Mouse (Mus musculus): ENCODE data around the gene Pcbp3. TPM values are rescaled to one million over a fixed set of nuclear protein-coding genes. Genes with fewer than 3 reads are reported as not detected.

Pcbp3 gene
- polyA plus RNA-seq, 1 experiment from 2014 or later, result 34.9 TPM

DNA sequence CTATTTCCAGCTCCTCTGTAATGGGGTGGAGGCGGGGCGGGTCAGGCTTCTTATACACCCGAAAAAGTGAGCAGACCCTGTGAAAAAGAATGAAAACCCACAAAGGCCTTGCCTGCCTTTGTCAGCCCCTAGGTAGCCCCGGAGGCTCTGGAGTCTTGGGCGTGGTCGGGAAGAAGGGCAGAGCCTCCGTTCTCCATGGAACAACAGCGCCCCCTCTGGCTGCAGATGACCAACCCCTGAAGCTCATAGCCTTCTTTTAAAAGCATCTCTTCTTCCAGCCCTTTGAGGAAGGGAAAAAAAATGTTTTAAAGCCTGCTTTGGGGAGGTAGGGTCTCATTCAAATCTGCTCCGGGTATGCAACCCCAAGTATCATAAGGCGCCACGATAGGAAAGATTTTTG, 233.3 kb downstream of the Pcbp3 start:
- H3K4me2 ChIP-seq (ENCODE audit: low read depth, low read length), result no peak overlapping the region
- 16% methylated on average over 11 of the region's 11 CpGs for WGBS
- H3K9me3 ChIP-seq (ENCODE audit: control insufficient read depth, low read length), result no peaks in the 10 kb centered on the region
- peaks cover 19% of the 10 kb centered on the region for H3K4me1 ChIP-seq (replicated peaks; ENCODE audit: control insufficient read depth, insufficient read depth, low read length)
- no peaks in the 10 kb centered on the region for H3K36me3 ChIP-seq (ENCODE audit: control insufficient read depth, insufficient read depth, low read length)
- no peaks in the 10 kb centered on the region for H3K27me3 ChIP-seq (ENCODE audit: control insufficient read depth, insufficient read depth, low read depth, low read length)
- 0 out of 2 replicates have a peak overlapping the region, but pooled peaks have one; percentile 25 for H3K9ac ChIP-seq (ENCODE audit: low read length)
- peak overlapping the region; percentile 4; the same call in 1 of the 2 replicates for H3K27ac ChIP-seq (ENCODE audit: low read length)
- no peak for ATAC-seq (ENCODE audit: low read depth)
- H3K4me3 ChIP-seq (ENCODE audit: low read length), result no peak overlapping the region

DNA sequence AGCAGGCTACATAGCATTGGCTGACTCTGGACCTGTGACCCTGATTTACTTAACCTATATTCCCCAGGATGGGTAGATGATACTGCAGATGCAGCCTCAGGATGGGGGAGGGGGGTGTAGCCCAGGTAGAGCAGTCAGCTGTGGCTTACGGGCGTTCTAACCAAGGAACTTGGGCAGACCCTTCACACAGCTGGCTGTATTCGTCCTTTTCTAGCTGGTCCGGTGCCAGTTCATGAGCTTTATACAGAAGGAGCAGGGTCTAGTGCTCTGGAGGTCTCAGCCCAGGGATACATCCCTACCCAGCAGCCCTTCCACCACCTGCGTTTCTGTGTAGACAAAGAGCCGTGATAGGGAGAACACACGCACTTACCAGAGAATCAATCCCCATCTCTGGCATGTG, 234.4 kb downstream of the Pcbp3 start:
- Histone ChIP-seq H3K4me2 (ENCODE audit: low read depth, low read length) (no peak overlapping the region), H3K27ac (ENCODE audit: low read length) (peak overlapping the region; percentile 4)

DNA sequence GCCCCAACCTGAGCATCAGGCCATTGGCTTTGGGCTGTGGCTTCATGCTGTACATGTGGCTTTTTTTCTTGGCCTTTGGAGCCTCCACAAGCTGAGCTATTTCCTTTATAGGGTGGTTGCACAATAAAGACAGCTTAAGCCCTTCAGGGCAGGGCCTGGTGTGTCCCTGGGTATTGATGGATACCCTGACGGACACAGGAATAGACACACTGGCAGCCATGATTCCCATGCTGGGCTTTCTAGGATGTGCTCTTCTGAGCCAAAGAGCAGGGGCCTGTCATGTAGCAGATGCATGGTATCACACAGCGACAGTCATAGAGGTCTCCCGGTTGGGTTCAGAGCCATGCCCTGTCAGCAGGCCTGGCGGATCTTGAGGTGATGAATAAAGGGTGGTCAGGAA, 234.8 kb downstream of the Pcbp3 start:
- ATAC-seq (ENCODE audit: low read depth), result peak; percentile 29; the same call in 1 of the 2 replicates
- Histone ChIP-seq H3K4me2 (ENCODE audit: low read depth, low read length) (no peak overlapping the region), H3K27me3 (ENCODE audit: control insufficient read depth, insufficient read depth, low read depth, low read length) (no peaks in the 10 kb centered on the region), H3K4me3 (ENCODE audit: low read length) (no peak overlapping the region), H3K9me3 (ENCODE audit: control insufficient read depth, low read length) (no peaks in the 10 kb centered on the region), H3K36me3 (ENCODE audit: control insufficient read depth, insufficient read depth, low read length) (peaks cover 6% of the 10 kb centered on the region), H3K4me1 (replicated peaks; ENCODE audit: control insufficient read depth, insufficient read depth, low read length) (peaks cover 7% of the 10 kb centered on the region; the same call in 1 of the 2 replicates), H3K27ac (ENCODE audit: low read length) (peak overlapping the region; percentile 74), H3K9ac (ENCODE audit: low read length) (no peak overlapping the region)
- 73% methylated on average over 4 of the region's 4 CpGs for WGBS

More for the DNA sequence above, 234.4 kb downstream of the Pcbp3 start:
- H3K9me3 ChIP-seq (ENCODE audit: control insufficient read depth, low read length), result no peaks in the 10 kb centered on the region
- H3K9ac ChIP-seq (ENCODE audit: low read length), result no peak overlapping the region
- H3K4me3 ChIP-seq (ENCODE audit: low read length), result no peak overlapping the region
- H3K27me3 ChIP-seq (ENCODE audit: control insufficient read depth, insufficient read depth, low read depth, low read length), result no peaks in the 10 kb centered on the region
- peaks cover 6% of the 10 kb centered on the region; the same call in 1 of the 2 replicates for H3K36me3 ChIP-seq (ENCODE audit: control insufficient read depth, insufficient read depth, low read length)
- peaks cover 9% of the 10 kb centered on the region for H3K4me1 ChIP-seq (replicated peaks; ENCODE audit: control insufficient read depth, insufficient read depth, low read length)
- WGBS, result 75% methylated on average over 7 of the region's 7 CpGs
- no peak for ATAC-seq (ENCODE audit: low read depth)

DNA sequence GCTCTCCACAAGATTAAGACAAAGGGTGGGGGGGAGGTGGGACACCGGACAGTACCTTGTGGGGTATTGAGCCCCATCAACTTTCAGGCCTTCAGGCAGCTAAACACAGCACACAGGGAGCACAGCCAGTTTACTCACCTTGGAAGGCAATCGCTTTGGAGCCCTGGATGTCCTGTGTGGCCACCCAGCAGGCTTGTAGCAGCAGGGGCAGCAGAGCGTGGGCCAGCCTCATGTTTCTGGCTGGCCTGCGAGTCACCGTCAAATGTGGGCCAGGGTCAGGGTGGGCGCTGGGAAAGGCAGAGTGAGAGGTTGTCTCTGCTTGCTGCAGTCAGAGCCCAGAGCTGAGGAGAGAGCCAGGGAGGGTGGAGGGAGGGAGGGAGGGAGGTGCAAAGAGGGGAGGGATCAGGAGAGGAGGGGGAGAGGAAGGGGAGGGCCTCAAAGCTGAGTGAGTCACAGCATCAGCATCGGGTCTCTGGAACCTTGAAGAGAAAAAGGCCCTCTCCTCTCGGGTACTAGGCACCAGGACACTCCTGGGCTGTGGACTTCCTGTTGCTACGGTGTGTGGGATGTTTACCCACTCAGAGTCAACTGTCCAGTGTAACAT, 235.9 kb downstream of the Pcbp3 start, which contains the start of gene Col6a1:
Gene Col6a1, minus strand, starts transcription at position 487 of the 604 bp plus-strand sequence.
- H3K36me3 ChIP-seq (ENCODE audit: control insufficient read depth, insufficient read depth, low read length), result peaks cover 15% of the 10 kb centered on the region
- peak within 1 kb of the TSS; percentile 87 for H3K27ac ChIP-seq (ENCODE audit: low read length)
- peak; percentile 76 for ATAC-seq (ENCODE audit: low read depth)
- H3K27me3 ChIP-seq (ENCODE audit: control insufficient read depth, insufficient read depth, low read depth, low read length), result no peaks in the 10 kb centered on the region
- WGBS, result 17% methylated on average over 9 of the region's 9 CpGs
- peak within 1 kb of the TSS; percentile 80 for H3K4me2 ChIP-seq (ENCODE audit: low read depth, low read length)
- H3K9ac ChIP-seq (ENCODE audit: low read length), result peak within 1 kb of the TSS; percentile 80
- peaks cover 7% of the 10 kb centered on the region; the same call in 1 of the 2 replicates for H3K4me1 ChIP-seq (replicated peaks; ENCODE audit: control insufficient read depth, insufficient read depth, low read length)
- H3K4me3 ChIP-seq (ENCODE audit: low read length), result peak within 1 kb of the TSS; percentile 59
- H3K9me3 ChIP-seq (ENCODE audit: control insufficient read depth, low read length), result no peaks in the 10 kb centered on the region

DNA sequence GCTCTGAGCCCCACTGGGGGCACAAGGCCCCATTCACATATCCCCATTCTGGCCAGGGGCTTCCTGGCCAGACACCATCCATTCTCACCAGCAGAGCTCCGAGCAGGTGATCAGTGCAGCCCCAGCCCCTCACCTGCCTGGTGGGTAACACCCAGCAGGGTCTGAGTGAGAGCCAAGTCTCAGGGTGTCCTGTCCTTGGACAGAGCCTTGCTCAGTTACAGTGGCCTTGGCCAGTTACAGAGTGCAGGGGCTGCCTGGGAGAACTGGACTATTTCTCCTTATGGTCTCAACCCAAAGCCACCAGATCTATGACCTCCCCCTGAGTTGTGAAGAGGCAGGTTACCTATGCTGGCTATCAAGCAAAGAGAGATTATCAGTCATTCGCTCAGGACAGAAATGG, 236.6 kb downstream of the Pcbp3 start:
- H3K4me3 ChIP-seq (ENCODE audit: low read length), result peak overlapping the region; percentile 59
- H3K9me3 ChIP-seq (ENCODE audit: control insufficient read depth, low read length), result no peaks in the 10 kb centered on the region
- H3K4me1 ChIP-seq (replicated peaks; ENCODE audit: control insufficient read depth, insufficient read depth, low read length), result peaks cover 7% of the 10 kb centered on the region; the same call in 1 of the 2 replicates
- peaks cover 15% of the 10 kb centered on the region for H3K36me3 ChIP-seq (ENCODE audit: control insufficient read depth, insufficient read depth, low read length)
- peak overlapping the region; percentile 87 for H3K27ac ChIP-seq (ENCODE audit: low read length)
- no peak for ATAC-seq (ENCODE audit: low read depth)
- H3K4me2 ChIP-seq (ENCODE audit: low read depth, low read length), result peak overlapping the region; percentile 80
- H3K9ac ChIP-seq (ENCODE audit: low read length), result peak overlapping the region; percentile 80
- 74% methylated on average over 2 of the region's 2 CpGs for WGBS
- H3K27me3 ChIP-seq (ENCODE audit: control insufficient read depth, insufficient read depth, low read depth, low read length), result no peaks in the 10 kb centered on the region

DNA sequence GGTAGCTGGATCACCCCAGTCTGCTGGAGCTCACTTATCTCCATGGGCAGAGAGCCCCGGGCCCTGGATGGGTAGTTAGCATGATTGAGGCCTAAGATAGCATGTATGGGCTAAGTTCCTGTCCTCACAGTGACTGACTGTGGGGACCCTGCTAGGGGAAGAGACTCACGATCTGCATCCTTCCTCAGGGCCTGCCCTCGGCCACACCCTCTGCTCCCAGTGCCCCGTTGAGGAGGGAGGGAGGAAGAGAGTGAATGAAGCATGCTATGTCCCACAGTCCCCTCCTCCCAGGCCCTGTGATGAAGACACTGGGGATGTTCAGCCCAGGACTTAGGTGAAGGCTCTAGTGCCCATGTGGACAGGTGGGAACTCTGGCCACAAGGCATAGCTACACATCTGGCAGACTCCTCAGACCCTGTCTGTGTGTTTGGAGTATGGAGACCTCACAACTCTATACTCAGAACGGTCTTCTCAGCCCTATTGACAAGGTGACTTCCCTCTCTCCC, 237.4 kb downstream of the Pcbp3 start:
- Histone ChIP-seq H3K4me1 (replicated peaks; ENCODE audit: control insufficient read depth, insufficient read depth, low read length) (peaks cover 7% of the 10 kb centered on the region; the same call in 1 of the 2 replicates), H3K9ac (ENCODE audit: low read length) (peak overlapping the region; percentile 80)
- 31% methylated on average over 5 of the region's 5 CpGs for WGBS

DNA sequence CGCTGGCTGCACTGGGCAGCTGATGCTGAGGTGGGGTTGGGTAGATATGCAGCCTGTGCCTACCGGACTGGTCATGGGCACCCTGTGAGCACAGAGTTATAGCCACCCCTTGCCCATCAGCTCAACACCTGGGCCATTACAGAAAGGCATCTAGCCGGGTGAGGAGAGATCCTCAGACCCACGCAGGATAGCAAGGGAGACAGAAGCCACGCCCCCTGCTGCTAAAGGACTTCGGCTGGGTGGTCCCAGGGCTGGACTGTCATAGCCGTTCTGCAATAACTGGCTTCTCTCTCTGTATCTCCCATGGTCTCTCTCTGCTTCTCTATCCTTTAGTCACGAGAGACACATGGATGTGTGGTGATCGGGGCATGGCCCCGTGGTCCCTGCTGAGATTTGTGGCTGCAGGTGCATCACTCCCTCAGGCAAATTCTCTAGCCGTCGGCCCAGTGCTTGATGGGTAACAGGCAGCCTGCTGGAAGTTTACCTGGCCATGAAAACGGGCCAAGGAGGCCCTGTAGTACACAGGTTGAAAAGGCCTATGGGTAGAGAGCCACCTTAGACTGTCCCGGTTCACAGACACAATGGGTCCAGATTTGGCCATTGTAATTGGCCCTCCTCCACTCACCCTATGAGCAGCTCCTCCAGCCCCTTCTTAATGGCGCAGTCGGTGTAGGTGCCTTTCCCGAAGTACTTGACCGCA, 238.8 kb downstream of the Pcbp3 start:
- no peak for ATAC-seq (ENCODE audit: low read depth)
- H3K9me3 ChIP-seq (ENCODE audit: control insufficient read depth, low read length), result no peaks in the 10 kb centered on the region
- H3K36me3 ChIP-seq (ENCODE audit: control insufficient read depth, insufficient read depth, low read length), result peaks cover 20% of the 10 kb centered on the region
- whole genome bisulfite sequencing, result 88% methylated on average over 18 of the region's 18 CpGs
- H3K4me3 ChIP-seq (ENCODE audit: low read length), result no peak overlapping the region
- no peak overlapping the region for H3K27ac ChIP-seq (ENCODE audit: low read length)
- no peaks in the 10 kb centered on the region for H3K27me3 ChIP-seq (ENCODE audit: control insufficient read depth, insufficient read depth, low read depth, low read length)
- no peak overlapping the region; the same call in 1 of the 2 replicates for H3K4me2 ChIP-seq (ENCODE audit: low read depth, low read length)
- H3K9ac ChIP-seq (ENCODE audit: low read length), result no peak overlapping the region
- peaks cover 5% of the 10 kb centered on the region; the same call in 1 of the 2 replicates for H3K4me1 ChIP-seq (replicated peaks; ENCODE audit: control insufficient read depth, insufficient read depth, low read length)

More for the DNA sequence above, 237.4 kb downstream of the Pcbp3 start:
- peak overlapping the region; percentile 80 for H3K4me2 ChIP-seq (ENCODE audit: low read depth, low read length)
- H3K9me3 ChIP-seq (ENCODE audit: control insufficient read depth, low read length), result no peaks in the 10 kb centered on the region
- H3K27ac ChIP-seq (ENCODE audit: low read length), result no peak overlapping the region
- no peak for ATAC-seq (ENCODE audit: low read depth)
- H3K36me3 ChIP-seq (ENCODE audit: control insufficient read depth, insufficient read depth, low read length), result peaks cover 18% of the 10 kb centered on the region
- H3K27me3 ChIP-seq (ENCODE audit: control insufficient read depth, insufficient read depth, low read depth, low read length), result no peaks in the 10 kb centered on the region
- H3K4me3 ChIP-seq (ENCODE audit: low read length), result peak overlapping the region; percentile 59

DNA sequence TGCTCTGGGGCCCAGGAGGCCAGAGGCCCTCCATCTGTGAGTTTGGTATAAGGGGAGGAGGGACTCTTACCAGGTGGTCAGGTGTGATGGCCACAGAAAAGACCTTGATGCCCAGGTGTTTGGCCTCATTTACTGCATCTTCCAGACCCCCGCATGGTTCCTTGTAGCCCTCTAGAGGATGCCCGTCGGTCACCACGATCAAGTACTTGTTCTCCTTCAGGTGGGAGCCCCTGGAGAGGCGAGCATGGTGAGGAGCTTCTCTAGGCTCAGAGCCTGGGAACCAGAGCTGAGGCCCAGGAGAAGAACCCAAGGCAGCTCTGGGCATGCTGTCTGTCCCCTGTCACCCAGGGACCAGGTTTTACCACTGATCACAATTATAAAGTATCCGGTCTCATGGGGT, 239.9 kb downstream of the Pcbp3 start:
- Histone ChIP-seq H3K9ac (ENCODE audit: low read length) (no peak overlapping the region), H3K4me2 (ENCODE audit: low read depth, low read length) (no peak overlapping the region), H3K27ac (ENCODE audit: low read length) (no peak overlapping the region), H3K4me3 (ENCODE audit: low read length) (no peak overlapping the region), H3K9me3 (ENCODE audit: control insufficient read depth, low read length) (no peaks in the 10 kb centered on the region), H3K4me1 (replicated peaks; ENCODE audit: control insufficient read depth, insufficient read depth, low read length) (peaks cover 4% of the 10 kb centered on the region; the same call in 1 of the 2 replicates), H3K27me3 (ENCODE audit: control insufficient read depth, insufficient read depth, low read depth, low read length) (no peaks in the 10 kb centered on the region), H3K36me3 (ENCODE audit: control insufficient read depth, insufficient read depth, low read length) (peaks cover 26% of the 10 kb centered on the region)
- ATAC-seq (ENCODE audit: low read depth), result no peak
- 89% methylated on average over 6 of the region's 6 CpGs for WGBS

DNA sequence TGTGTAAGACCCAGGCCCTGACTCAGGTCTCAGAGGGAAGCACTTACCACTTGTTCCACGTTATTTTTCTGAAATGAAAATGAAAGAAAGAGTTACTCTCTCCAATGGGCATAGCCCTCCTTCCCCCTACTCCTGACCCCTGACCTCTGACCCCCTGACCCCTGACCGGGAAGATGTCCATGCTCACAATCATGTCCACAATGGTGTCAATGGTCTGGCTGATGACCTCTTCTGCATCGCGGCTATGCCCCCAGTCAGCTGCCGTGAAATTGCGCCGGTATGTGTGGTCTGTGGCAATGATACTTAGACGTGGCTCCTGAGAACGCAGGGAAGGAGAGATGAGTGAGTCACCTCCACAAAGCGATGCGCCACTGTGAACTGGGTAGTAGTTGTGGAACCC, 240.5 kb downstream of the Pcbp3 start:
- ATAC-seq (ENCODE audit: low read depth), result no peak
- Histone ChIP-seq H3K36me3 (ENCODE audit: control insufficient read depth, insufficient read depth, low read length) (peaks cover 28% of the 10 kb centered on the region), H3K27ac (ENCODE audit: low read length) (no peak overlapping the region), H3K4me3 (ENCODE audit: low read length) (no peak overlapping the region), H3K9ac (ENCODE audit: low read length) (no peak overlapping the region), H3K4me2 (ENCODE audit: low read depth, low read length) (no peak overlapping the region), H3K27me3 (ENCODE audit: control insufficient read depth, insufficient read depth, low read depth, low read length) (no peaks in the 10 kb centered on the region), H3K4me1 (replicated peaks; ENCODE audit: control insufficient read depth, insufficient read depth, low read length) (peaks cover 4% of the 10 kb centered on the region; the same call in 1 of the 2 replicates), H3K9me3 (ENCODE audit: control insufficient read depth, low read length) (no peaks in the 10 kb centered on the region)
- 81% methylated on average over 11 of the region's 11 CpGs for WGBS

All from lung, embryonic 16.5 days (tissue).